Mouse (Mus musculus) myocyte (in vitro differentiated cells): Measurements from ENCODE around the gene C87499.

Experiments
- CEBPB ChIP-seq: IDR thresholded peaks from 2 replicates; pipeline ENCODE4 v1.6.1; 2011; ENCODE audit warnings: mild to moderate bottlenecking, moderate library complexity; ENCODE audit not compliant: poor library complexity, insufficient read depth, severe bottlenecking
- MAX ChIP-seq: IDR thresholded peaks from one replicate; pipeline ENCODE4 v1.6.1; 2011; ENCODE audit warnings: low read depth, mild to moderate bottlenecking, control low read depth
- MYOG ChIP-seq, 3 experiments: IDR thresholded peaks; one replicate each; pipeline ENCODE4 v1.6.1; 2011; ENCODE audit warnings: control low read depth in 2 of 3, low read depth in 2 of 3, mild to moderate bottlenecking in 2 of 3; ENCODE audit not compliant: insufficient read length in 2 of 3, control insufficient read depth in 1 of 3, insufficient read depth in 1 of 3
- POLR2A ChIP-seq: IDR thresholded peaks from one replicate; pipeline ENCODE4 v1.6.1; 2011; ENCODE audit warnings: low read depth, mild to moderate bottlenecking, control low read depth, moderate library complexity; ENCODE audit not compliant: insufficient read length
- POLR2AphosphoS2 ChIP-seq: IDR thresholded peaks from one replicate; pipeline ENCODE4 v1.6.1; 2011; ENCODE audit warnings: low read depth, control low read depth; ENCODE audit not compliant: insufficient read length
- TCF12 ChIP-seq: IDR thresholded peaks from one replicate; pipeline ENCODE4 v1.6.1; 2011; ENCODE audit warnings: mild to moderate bottlenecking, control low read depth; ENCODE audit not compliant: poor library complexity, insufficient read depth, severe bottlenecking
- USF1 ChIP-seq: IDR thresholded peaks from one replicate; pipeline ENCODE4 v1.6.1; 2011; ENCODE audit warnings: low read depth, mild to moderate bottlenecking, control low read depth, moderate library complexity

DNA sequence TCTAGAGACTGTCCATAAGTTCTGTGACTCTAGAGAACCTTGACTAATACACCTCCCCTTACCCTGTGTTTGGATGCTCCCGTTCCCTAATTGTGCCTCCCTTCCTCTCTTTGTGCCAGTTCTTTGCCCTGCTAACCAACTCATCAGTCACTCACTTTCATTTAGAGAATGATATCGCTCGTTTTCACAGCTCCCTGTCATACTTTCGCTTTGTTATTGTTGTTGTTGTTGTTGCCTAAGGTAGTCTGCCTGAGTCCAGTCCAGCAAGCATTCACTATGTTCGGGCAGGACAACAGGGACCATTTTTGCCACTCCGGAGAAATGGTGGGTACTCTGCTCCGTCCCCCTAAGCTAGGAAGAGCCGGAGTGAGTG lies 6.5 kb upstream of the C87499 start:
- TF ChIP-seq POLR2A (no peak), MAX (no peak), TCF12 (no peak), USF1 (no peak), CEBPB (no peak), POLR2AphosphoS2 (no peak), MYOG (IDR thresholded peaks at IDR 0.05; ENCODE audit: control insufficient read depth in 1 of 3, insufficient read depth in 1 of 3, insufficient read length in 2 of 3, low read depth in 2 of 3) (no peak)
